Mouse (Mus musculus): ENCODE results near the gene Cftr.

Cftr gene

GRCm38 (mm10) chr6:18170311-18170922 lies at the start of gene Cftr:
Gene Cftr, plus strand, starts transcription at chr6:18170687.
- no peak for DNase-seq (ENCODE audit: low read depth, low spot score)

GRCm38 (mm10) chr6:18127206-18127983 lies 43.1 kb upstream of the Cftr start:
- DNase-seq (ENCODE audit: low read depth, low spot score): no peak

GRCm38 (mm10) chr6:18128059-18128458 lies 42.4 kb upstream of the Cftr start:
- no peak for DNase-seq (ENCODE audit: low read depth, low spot score)

GRCm38 (mm10) chr6:18135246-18135645 lies 35.2 kb upstream of the Cftr start:
- no peak for DNase-seq (ENCODE audit: low read depth, low spot score)

GRCm38 (mm10) chr6:18153031-18153430 lies 17.5 kb upstream of the Cftr start:
- DNase-seq (ENCODE audit: low read depth, low spot score): no peak

- DNase-seq (ENCODE audit: low read depth, low spot score): no peak
Measured at GRCm38 (mm10) chr6:18169618-18170017, 869 bp upstream of the Cftr start.

GRCm38 (mm10) chr6:18171614-18172013 lies 1.1 kb downstream of the Cftr start:
- no peak for DNase-seq (ENCODE audit: low read depth, low spot score)

- no peak for DNase-seq (ENCODE audit: low read depth, low spot score)
Measured at GRCm38 (mm10) chr6:18177509-18177908, 7.0 kb downstream of the Cftr start.

- no peak for DNase-seq (ENCODE audit: low read depth, low spot score)
Measured at GRCm38 (mm10) chr6:18180665-18181064, 10.2 kb downstream of the Cftr start.

- no peak for DNase-seq (ENCODE audit: low read depth, low spot score)
Measured at GRCm38 (mm10) chr6:18182903-18183302, 12.4 kb downstream of the Cftr start.

- no peak for DNase-seq (ENCODE audit: low read depth, low spot score)
Measured at GRCm38 (mm10) chr6:18220691-18221090, 50.2 kb downstream of the Cftr start.

GRCm38 (mm10) chr6:18223206-18223605 lies 52.7 kb downstream of the Cftr start:
- DNase-seq (ENCODE audit: low read depth, low spot score): no peak

GRCm38 (mm10) chr6:18225157-18225556 lies 54.7 kb downstream of the Cftr start:
- no peak for DNase-seq (ENCODE audit: low read depth, low spot score)

- DNase-seq (ENCODE audit: low read depth, low spot score): no peak
Measured at GRCm38 (mm10) chr6:18246495-18246894, 76.0 kb downstream of the Cftr start.

GRCm38 (mm10) chr6:18247891-18248463 lies 77.5 kb downstream of the Cftr start:
- no peak for DNase-seq (ENCODE audit: low read depth, low spot score)

GRCm38 (mm10) chr6:18248464-18248863 lies 78.0 kb downstream of the Cftr start:
- DNase-seq (ENCODE audit: low read depth, low spot score): no peak

- no peak for DNase-seq (ENCODE audit: low read depth, low spot score)
Measured at GRCm38 (mm10) chr6:18254586-18254985, 84.1 kb downstream of the Cftr start.

- no peak for DNase-seq (ENCODE audit: low read depth, low spot score)
Measured at GRCm38 (mm10) chr6:18270983-18271382, 100.5 kb downstream of the Cftr start.

- DNase-seq (ENCODE audit: low read depth, low spot score): no peak
Measured at GRCm38 (mm10) chr6:18300781-18301180, 130.3 kb downstream of the Cftr start.

- DNase-seq (ENCODE audit: low read depth, low spot score): no peak
Measured at GRCm38 (mm10) chr6:18302105-18302504, 131.6 kb downstream of the Cftr start.

- DNase-seq (ENCODE audit: low read depth, low spot score): no peak
Measured at GRCm38 (mm10) chr6:18303228-18303627, 132.7 kb downstream of the Cftr start.

GRCm38 (mm10) chr6:18305130-18305529 lies 134.6 kb downstream of the Cftr start:
- DNase-seq (ENCODE audit: low read depth, low spot score): no peak

GRCm38 (mm10) chr6:18310983-18311382 lies 140.5 kb downstream of the Cftr start:
- DNase-seq (ENCODE audit: low read depth, low spot score): no peak
